Mouse (Mus musculus) limb, embryonic 12.5 days (tissue): Measurements from ENCODE around the gene Rnf4. TPM values are rescaled to one million over a fixed set of nuclear protein-coding genes. Genes with fewer than 3 reads are reported as not detected.

ENCODE experiments used
- ATAC-seq: fragments of 200-750 bp; cut with Nextera tagmentation; 2 replicates; pipeline ENCODE4 v1.8.0; 2017; ENCODE audit warnings: low read depth, moderate TSS enrichment; ENCODE audit not compliant: insufficient number of reproducible peaks, insufficient read depth, low FRiP score, low TSS enrichment
- H3K27ac ChIP-seq: fragments of 300-500 bp; sonication (generic); 2 replicates; pipeline ENCODE4 v1.5.1; 2016; ENCODE audit warnings: mild to moderate bottlenecking, moderate library complexity
- H3K27me3 ChIP-seq: fragments of 300-500 bp; sonication (generic); 2 replicates; pipeline ENCODE4 v1.6.1; 2016; ENCODE audit warnings: mild to moderate bottlenecking, moderate library complexity
- H3K36me3 ChIP-seq: fragments of 300-500 bp; sonication (generic); 2 replicates; pipeline ENCODE4 v1.6.1; 2016; ENCODE audit warnings: mild to moderate bottlenecking, moderate library complexity
- H3K4me1 ChIP-seq: fragments of 300-500 bp; sonication (generic); replicated peaks from 2 replicates; pipeline ENCODE4 v1.6.1; 2016
- H3K4me2 ChIP-seq: fragments of 300-500 bp; sonication (generic); 2 replicates; pipeline ENCODE4 v1.6.1; 2016; ENCODE audit warnings: mild to moderate bottlenecking, moderate library complexity
- H3K4me3 ChIP-seq: fragments of 300-500 bp; sonication (generic); replicated peaks from 2 replicates; pipeline ENCODE4 v1.5.1; 2016; ENCODE audit warnings: mild to moderate bottlenecking
- H3K9ac ChIP-seq: fragments of 300-500 bp; sonication (generic); replicated peaks from 2 replicates; pipeline ENCODE4 v1.6.1; 2016; ENCODE audit warnings: mild to moderate bottlenecking, moderate library complexity
- H3K9me3 ChIP-seq: fragments of 300-500 bp; sonication (generic); 2 replicates; pipeline ENCODE4 v1.6.1; 2016; ENCODE audit warnings: mild to moderate bottlenecking, moderate library complexity
- WGBS: fragments of 180-500 bp; shearing (Covaris S2); methylation state at CpG from one replicate; pipeline ENCODE4 v1.1.7; 2016; 5-methylcytosine and 5-hydroxymethylcytosine counted together
- polyA plus RNA-seq: library from polyadenylated mRNA; unstranded; fragments of >200 nt; fragmentation: Nextera tagmentation; extraction: Ambion mirVana; gene quantifications from 2 replicates; pipeline ENCODE4 v1.2.1, GENCODE M21; 2016

The Rnf4 gene
- polyA plus RNA-seq, 1 experiment from 2014 or later, result 181 TPM

GRCm38 (mm10) chr5:34381700-34382099 lies 45.6 kb downstream of the Rnf4 start:
- Histone ChIP-seq H3K36me3 (peaks cover 13% of the 10 kb centered on the region), H3K9me3 (peaks cover 18% of the 10 kb centered on the region), H3K4me1 (no peaks in the 10 kb centered on the region), H3K27ac (no peak overlapping the region), H3K9ac (no peak overlapping the region), H3K4me2 (no peak overlapping the region), H3K27me3 (no peaks in the 10 kb centered on the region), H3K4me3 (no peak overlapping the region)
- ATAC-seq, result no peak
- 95% methylated on average over 2 of the region's 2 CpGs for WGBS

DNA sequence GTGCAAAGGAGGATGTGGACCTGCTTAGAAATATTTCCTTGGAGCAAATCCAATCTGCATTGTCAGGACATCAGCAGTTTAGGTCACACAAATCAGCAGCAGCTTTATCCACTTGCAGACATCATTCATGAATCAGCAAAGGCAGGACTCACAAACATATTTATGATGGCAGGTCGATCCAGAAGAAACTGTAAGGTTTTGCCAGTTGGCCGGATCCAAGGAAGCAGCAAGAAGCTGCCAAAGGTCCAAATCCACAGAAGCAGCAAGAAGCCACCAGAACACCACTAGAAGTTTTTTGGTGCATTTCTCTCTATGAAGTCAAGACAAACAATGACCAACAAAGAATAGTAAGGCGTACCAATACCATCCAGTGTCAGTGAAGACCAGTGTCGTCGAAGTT lies 49.5 kb downstream of the Rnf4 start:
- WGBS, result 98% methylated on average over 5 of the region's 5 CpGs
- peaks cover 13% of the 10 kb centered on the region for H3K36me3 ChIP-seq

DNA sequence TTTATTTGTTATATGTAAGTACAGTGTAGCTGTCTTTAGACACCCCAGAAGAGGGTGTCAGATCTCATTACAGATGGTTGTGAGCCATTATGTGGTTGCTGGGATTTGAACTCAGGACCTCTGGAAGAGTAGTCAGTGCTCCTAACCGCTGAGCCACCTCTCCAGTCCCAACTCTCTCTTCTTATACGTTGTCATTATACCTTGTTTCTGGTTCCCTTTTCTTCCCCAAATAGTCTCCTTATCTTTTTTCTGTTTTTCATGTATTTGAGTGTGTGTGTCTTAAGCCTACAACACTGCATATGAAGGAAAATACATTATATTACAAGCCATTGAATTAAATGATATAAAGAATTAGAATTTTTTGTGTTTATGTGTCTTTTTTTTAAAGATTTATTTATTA lies 50.7 kb downstream of the Rnf4 start:
- no peak overlapping the region for H3K4me2 ChIP-seq
- WGBS, result 98% methylated on average over 2 of the region's 2 CpGs
- no peaks in the 10 kb centered on the region for H3K4me1 ChIP-seq
- no peak overlapping the region for H3K4me3 ChIP-seq
- peaks cover 13% of the 10 kb centered on the region for H3K36me3 ChIP-seq
- no peak for ATAC-seq
- no peak overlapping the region for H3K9ac ChIP-seq
- no peak overlapping the region for H3K27ac ChIP-seq
- H3K9me3 ChIP-seq, result peaks cover 21% of the 10 kb centered on the region
- H3K27me3 ChIP-seq, result no peaks in the 10 kb centered on the region

More for the DNA sequence above, 49.5 kb downstream of the Rnf4 start:
- no peaks in the 10 kb centered on the region for H3K27me3 ChIP-seq
- ATAC-seq, result no peak
- H3K4me3 ChIP-seq, result no peak overlapping the region
- no peak overlapping the region for H3K4me2 ChIP-seq
- no peak overlapping the region for H3K27ac ChIP-seq
- H3K9ac ChIP-seq, result no peak overlapping the region
- no peaks in the 10 kb centered on the region for H3K4me1 ChIP-seq
- peaks cover 21% of the 10 kb centered on the region for H3K9me3 ChIP-seq

- no peak for ATAC-seq
Measured at GRCm38 (mm10) chr5:34393251-34393650, 57.2 kb downstream of the Rnf4 start.

DNA sequence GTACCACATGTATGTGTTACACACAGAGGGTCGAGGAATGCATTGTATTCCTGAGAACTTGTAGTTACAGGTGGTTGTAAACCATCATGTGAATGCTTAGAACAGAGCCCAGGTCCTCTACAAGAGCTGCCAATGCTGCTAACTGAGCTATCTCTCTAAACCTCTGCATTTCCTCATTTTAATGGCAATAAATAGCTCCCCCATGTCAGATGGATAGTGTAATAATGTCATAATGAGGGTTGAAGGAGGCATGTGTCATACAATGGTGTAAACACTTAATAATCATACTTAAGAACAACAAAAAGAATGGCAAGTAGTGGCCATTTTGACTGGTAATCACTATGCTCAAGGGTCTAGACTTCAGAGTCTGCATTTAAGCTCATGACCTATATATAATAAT lies 59.3 kb downstream of the Rnf4 start:
- 88% methylated on average over 1 of the region's 1 CpGs for WGBS
- ATAC-seq, result no peak
- Histone ChIP-seq H3K27me3 (no peaks in the 10 kb centered on the region), H3K36me3 (no peaks in the 10 kb centered on the region), H3K27ac (no peak overlapping the region), H3K4me2 (no peak overlapping the region), H3K9me3 (no peaks in the 10 kb centered on the region), H3K4me3 (no peak overlapping the region), H3K9ac (no peak overlapping the region), H3K4me1 (no peaks in the 10 kb centered on the region)

More at GRCm38 (mm10) chr5:34393251-34393650, 57.2 kb downstream of the Rnf4 start:
- Histone ChIP-seq H3K4me3 (no peak overlapping the region), H3K9me3 (no peaks in the 10 kb centered on the region), H3K27ac (no peak overlapping the region), H3K36me3 (no peaks in the 10 kb centered on the region), H3K27me3 (no peaks in the 10 kb centered on the region), H3K4me2 (no peak overlapping the region), H3K4me1 (no peaks in the 10 kb centered on the region), H3K9ac (no peak overlapping the region)
- WGBS, result 94% methylated on average over 8 of the region's 8 CpGs

DNA sequence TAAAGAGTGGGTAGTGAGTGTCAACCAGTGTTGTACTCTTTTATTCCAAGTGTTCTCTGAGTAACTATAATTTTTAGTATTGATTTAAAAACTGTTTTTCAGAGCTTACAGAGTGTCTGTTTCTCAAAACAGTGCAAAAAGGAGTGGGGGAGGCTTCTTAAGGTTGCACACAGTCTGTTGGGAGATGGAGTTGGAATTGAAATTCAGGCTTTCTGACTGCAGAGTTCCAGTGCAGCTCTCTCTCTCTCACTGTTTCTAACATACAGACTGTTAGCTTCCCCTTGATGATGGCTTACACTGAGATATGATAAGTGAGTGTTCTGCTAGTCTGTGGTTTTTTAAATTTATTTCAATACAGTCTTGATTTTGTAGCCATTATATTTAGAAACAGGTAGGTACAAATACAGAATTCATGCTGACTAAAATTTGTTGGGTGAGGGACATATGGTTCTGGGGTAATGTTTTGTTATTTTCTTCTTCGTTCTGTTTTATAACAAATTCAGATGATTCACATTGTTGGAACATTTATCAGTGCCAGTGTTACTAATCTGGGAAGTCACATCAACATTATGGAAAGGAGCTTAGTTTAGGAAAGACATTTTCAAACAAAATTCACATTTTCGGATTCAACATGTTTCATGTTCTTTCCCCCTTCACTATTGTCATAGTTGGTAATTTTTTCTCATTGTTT lies 59.9 kb downstream of the Rnf4 start:
- Histone ChIP-seq H3K36me3 (no peaks in the 10 kb centered on the region), H3K4me3 (no peak overlapping the region), H3K27ac (no peak overlapping the region), H3K27me3 (no peaks in the 10 kb centered on the region), H3K9me3 (no peaks in the 10 kb centered on the region), H3K9ac (no peak overlapping the region), H3K4me2 (no peak overlapping the region), H3K4me1 (no peaks in the 10 kb centered on the region)
- WGBS, result 86% methylated on average over 2 of the region's 2 CpGs
- no peak for ATAC-seq

DNA sequence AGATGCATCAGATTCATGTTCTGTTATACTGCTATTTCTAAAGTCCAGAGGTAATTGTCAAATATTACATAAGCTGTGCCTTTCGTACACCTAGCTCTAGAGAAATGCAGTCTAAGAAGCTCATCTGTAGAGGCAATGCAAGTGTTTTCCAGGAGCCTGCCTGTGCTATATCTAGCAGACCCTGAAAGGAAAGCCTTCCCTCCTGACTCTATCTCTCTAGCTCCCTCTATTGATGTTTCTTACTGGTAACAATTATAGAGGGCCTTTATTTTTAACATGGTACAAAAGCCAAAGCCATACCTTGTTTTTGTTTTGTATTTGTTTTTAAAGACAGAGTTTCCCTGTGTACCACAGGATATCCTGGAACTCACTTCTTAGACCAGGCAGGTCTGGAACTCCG lies 61.8 kb downstream of the Rnf4 start:
- Histone ChIP-seq H3K9ac (no peak overlapping the region), H3K4me2 (no peak overlapping the region), H3K27ac (no peak overlapping the region), H3K4me3 (no peak overlapping the region), H3K4me1 (no peaks in the 10 kb centered on the region), H3K27me3 (no peaks in the 10 kb centered on the region), H3K9me3 (no peaks in the 10 kb centered on the region), H3K36me3 (no peaks in the 10 kb centered on the region)
- no peak for ATAC-seq
- 97% methylated on average over 2 of the region's 2 CpGs for whole genome bisulfite sequencing

- Histone ChIP-seq H3K9me3 (no peaks in the 10 kb centered on the region), H3K27me3 (no peaks in the 10 kb centered on the region), H3K36me3 (no peaks in the 10 kb centered on the region), H3K4me3 (no peak overlapping the region), H3K27ac (no peak overlapping the region), H3K4me1 (no peaks in the 10 kb centered on the region), H3K4me2 (no peak overlapping the region), H3K9ac (no peak overlapping the region)
- ATAC-seq, result no peak
- whole genome bisulfite sequencing, result 82% methylated on average over 1 of the region's 1 CpGs
Measured at GRCm38 (mm10) chr5:34398326-34398725, 62.2 kb downstream of the Rnf4 start.

Other genes starting within 250 kb of the Rnf4 start
- 1.3 and 1.4 TPM in 2 replicates for gene Poln, start 166.8 kb upstream of the Rnf4 start, polyA plus RNA-seq
- gene Haus3, start 166.8 kb upstream of the Rnf4 start, polyA plus RNA-seq, result 52.2 and 52.5 TPM in 2 replicates
- gene Mxd4, start 148.6 kb upstream of the Rnf4 start, polyA plus RNA-seq, result 29.3 and 35.9 TPM in 2 replicates
- 1.4 and 2.0 TPM in 2 replicates for gene Zfyve28, start 47.8 kb upstream of the Rnf4 start, polyA plus RNA-seq
- not detected in 2 replicates for gene Cfap99, start 47.7 kb upstream of the Rnf4 start, polyA plus RNA-seq
- 13.7 and 19.8 TPM in 2 replicates for gene Fam193a, start 33.6 kb downstream of the Rnf4 start, polyA plus RNA-seq
- 9.6 and 10.8 TPM in 2 replicates for gene Tnip2, start 177.7 kb downstream of the Rnf4 start, polyA plus RNA-seq
- gene Sh3bp2, start 189.5 kb downstream of the Rnf4 start, polyA plus RNA-seq, result 9.7 and 12.0 TPM in 2 replicates
- 173 and 189 TPM in 2 replicates for gene Add1, start 237.4 kb downstream of the Rnf4 start, polyA plus RNA-seq